Mouse (Mus musculus) limb, embryonic 14.5 days (tissue): Measurements from ENCODE around the gene Unc119b. TPM values are rescaled to one million over a fixed set of nuclear protein-coding genes. Genes with fewer than 3 reads are reported as not detected.
"Not testable (repeated sequence)": the region's sequence is repeated elsewhere in the genome, so short reads cannot be mapped to it uniquely, and the experiment has no call there.

Experiments used
- ATAC-seq: fragments of 200-750 bp; cut with Nextera tagmentation; 2 replicates; pipeline ENCODE4 v1.8.0; 2017; ENCODE audit warnings: low read depth, moderate number of reproducible peaks, moderate TSS enrichment; ENCODE audit not compliant: low FRiP score
- DNase-seq: peaks from one replicate; pipeline ENCODE4 v3.0.0-alpha.2; 2015; ENCODE audit warnings: low spot score
- H3K27ac ChIP-seq: fragments of 300-500 bp; sonication (generic); replicated peaks from 2 replicates; pipeline ENCODE4 v1.5.1; 2014; ENCODE audit warnings: low read depth, mild to moderate bottlenecking, low read length, moderate library complexity, mixed read lengths
- H3K27me3 ChIP-seq: fragments of 300-500 bp; sonication (generic); 2 replicates; pipeline ENCODE4 v1.6.1; 2014; ENCODE audit warnings: low read length, mixed read lengths; ENCODE audit not compliant: control insufficient read depth, insufficient read depth
- H3K36me3 ChIP-seq: fragments of 300-500 bp; sonication (generic); 2 replicates; pipeline ENCODE4 v1.6.1; 2014; ENCODE audit warnings: mild to moderate bottlenecking, low read length, moderate library complexity, mixed read lengths; ENCODE audit not compliant: control insufficient read depth, insufficient read depth
- H3K4me1 ChIP-seq: fragments of 300-500 bp; sonication (generic); 2 replicates; pipeline ENCODE4 v1.6.1; 2014; ENCODE audit warnings: antibody characterized with exemption, low read length, mixed read lengths; ENCODE audit not compliant: control insufficient read depth, insufficient read depth
- H3K4me2 ChIP-seq: fragments of 300-500 bp; sonication (generic); replicated peaks from 2 replicates; pipeline ENCODE4 v1.6.1; 2014; ENCODE audit warnings: low read depth, mild to moderate bottlenecking, low read length, moderate library complexity; ENCODE audit not compliant: severe bottlenecking
- H3K4me3 ChIP-seq: fragments of 300-500 bp; sonication (generic); replicated peaks from 2 replicates; pipeline ENCODE4 v1.5.1; 2014; ENCODE audit warnings: low read length
- H3K9ac ChIP-seq: fragments of 300-500 bp; sonication (generic); 2 replicates; pipeline ENCODE4 v1.6.1; 2014; ENCODE audit warnings: mild to moderate bottlenecking, low read depth, low read length, moderate library complexity; ENCODE audit not compliant: severe bottlenecking
- H3K9me3 ChIP-seq: fragments of 300-500 bp; sonication (generic); 2 replicates; pipeline ENCODE4 v1.6.1; 2016; ENCODE audit warnings: low read length; ENCODE audit not compliant: control insufficient read depth
- POLR2A ChIP-seq: fragments of 200-500 bp; IDR thresholded peaks from 2 replicates; pipeline ENCODE4 v1.8.0; 2012; ENCODE audit warnings: inconsistent platforms, mild to moderate bottlenecking, moderate library complexity, borderline replicate concordance; ENCODE audit not compliant: insufficient read depth, insufficient read length; ENCODE audit errors: extremely low read depth
- WGBS: fragments of 180-500 bp; shearing (Covaris S2); extraction: QIAGEN DNeasy Blood & Tissue Kit; methylation state at CpG from one replicate; pipeline ENCODE4 v1.1.7; 2014; 5-methylcytosine and 5-hydroxymethylcytosine counted together
- polyA plus RNA-seq, 2 experiments: library from polyadenylated mRNA; depleted of rRNA in 1 of 2; stranded (reverse) in 1 of 2; unstranded in 1 of 2; fragments of >200 nt; fragmentation: Nextera tagmentation in 1 of 2; extraction: Ambion mirVana in 1 of 2; gene quantifications; 2 replicates each; pipeline versions ENCODE4 v1.2.1 to v1.2.3; 2012 to 2014

The Unc119b gene
- polyA plus RNA-seq, 2 experiments, result 38.4 to 44.3 TPM

GRCm38 (mm10) chr5:115151457-115151856 lies 16.7 kb upstream of the Unc119b start:
- H3K4me1 ChIP-seq, result peaks cover 37% of the 10 kb centered on the region
- H3K27ac ChIP-seq, result no peak overlapping the region

GRCm38 (mm10) chr5:115150991-115151390 lies 16.2 kb upstream of the Unc119b start:
- WGBS, result 67% methylated on average over 5 of the region's 5 CpGs
- H3K9ac ChIP-seq, result no peak overlapping the region
- no peak for DNase-seq
- TF ChIP-seq POLR2A, result no peak
- no peak overlapping the region for H3K4me2 ChIP-seq
- peaks cover 32% of the 10 kb centered on the region for H3K4me1 ChIP-seq
- ATAC-seq, result no peak
- H3K9me3 ChIP-seq, result no peaks in the 10 kb centered on the region
- no peak overlapping the region for H3K4me3 ChIP-seq
- no peaks in the 10 kb centered on the region for H3K27me3 ChIP-seq
- peaks cover 77% of the 10 kb centered on the region for H3K36me3 ChIP-seq
- no peak overlapping the region for H3K27ac ChIP-seq

More at GRCm38 (mm10) chr5:115151457-115151856, 16.7 kb upstream of the Unc119b start:
- no peak overlapping the region for H3K4me2 ChIP-seq
- H3K4me3 ChIP-seq, result no peak overlapping the region
- H3K27me3 ChIP-seq, result no peaks in the 10 kb centered on the region
- H3K36me3 ChIP-seq, result peaks cover 73% of the 10 kb centered on the region
- ATAC-seq (no peak), DNase-seq (no peak)
- H3K9me3 ChIP-seq, result no peaks in the 10 kb centered on the region
- no peak for TF ChIP-seq POLR2A
- no peak overlapping the region for H3K9ac ChIP-seq
- WGBS, result 71% methylated on average over 13 of the region's 13 CpGs

GRCm38 (mm10) chr5:115149675-115150459 lies 15.1 kb upstream of the Unc119b start:
- H3K4me3 ChIP-seq, result no peak overlapping the region
- no peak overlapping the region for H3K4me2 ChIP-seq
- H3K27me3 ChIP-seq, result no peaks in the 10 kb centered on the region
- H3K36me3 ChIP-seq, result peaks cover 84% of the 10 kb centered on the region
- H3K4me1 ChIP-seq, result peaks cover 21% of the 10 kb centered on the region
- WGBS, result 96% methylated on average over 14 of the region's 14 CpGs
- no peak overlapping the region for H3K9ac ChIP-seq
- DNase-seq (no peak), ATAC-seq (no peak)
- no peaks in the 10 kb centered on the region for H3K9me3 ChIP-seq
- no peak for TF ChIP-seq POLR2A
- no peak overlapping the region for H3K27ac ChIP-seq

- DNase-seq, H3K27ac ChIP-seq: not testable (repeated sequence)
- WGBS, result no CpG with 5 or more reads among the region's 1 CpGs
Observed at GRCm38 (mm10) chr5:115148872-115149271, 14.1 kb upstream of the Unc119b start.

GRCm38 (mm10) chr5:115148378-115148777 lies 13.6 kb upstream of the Unc119b start:
- no peak for ATAC-seq
- H3K4me3 ChIP-seq, result no peak overlapping the region
- H3K27ac ChIP-seq, result no peak overlapping the region

More at GRCm38 (mm10) chr5:115148872-115149271, 14.1 kb upstream of the Unc119b start:
- not testable (repeated sequence) for H3K4me2 ChIP-seq, H3K27me3 ChIP-seq, H3K4me3 ChIP-seq, ATAC-seq, H3K9ac ChIP-seq, H3K9me3 ChIP-seq
- H3K4me1 ChIP-seq, result peaks cover 11% of the 10 kb centered on the region
- peaks cover 87% of the 10 kb centered on the region for H3K36me3 ChIP-seq

More at GRCm38 (mm10) chr5:115148378-115148777, 13.6 kb upstream of the Unc119b start:
- Histone ChIP-seq H3K4me2 (no peak overlapping the region), H3K36me3 (peaks cover 85% of the 10 kb centered on the region), H3K27me3 (no peaks in the 10 kb centered on the region), H3K9me3 (no peaks in the 10 kb centered on the region), H3K4me1 (peaks cover 8% of the 10 kb centered on the region), H3K9ac (no peak overlapping the region)
- no peak for DNase-seq
- TF ChIP-seq POLR2A, result no peak
- WGBS, result 92% methylated on average over 8 of the region's 8 CpGs
